Mouse (Mus musculus) olfactory bulb, adult 2 months (tissue): ENCODE results near the gene Gm48551. TPM values are rescaled to one million over a fixed set of nuclear protein-coding genes. Genes with fewer than 3 reads are reported as not detected.

Source experiments
- H3K27ac ChIP-seq: fragments of 200-500 bp; 2 replicates; pipeline ENCODE4 v1.5.1; 2012; ENCODE audit warnings: low read depth, low read length; ENCODE audit not compliant: insufficient read depth
- H3K4me1 ChIP-seq: fragments of 200-500 bp; 2 replicates; pipeline ENCODE4 v1.6.1; 2012; ENCODE audit warnings: low read length; ENCODE audit not compliant: control insufficient read depth, insufficient read depth
- H3K4me3 ChIP-seq: fragments of 200-500 bp; 2 replicates; pipeline ENCODE4 v1.5.1; 2012; ENCODE audit warnings: mild to moderate bottlenecking, low read depth, low read length, moderate library complexity; ENCODE audit not compliant: insufficient read depth
- CTCF ChIP-seq: fragments of 200-500 bp; IDR thresholded peaks from 2 replicates; pipeline ENCODE4 v1.5.1; 2012; ENCODE audit warnings: low read depth, mild to moderate bottlenecking, low read length, moderate library complexity; ENCODE audit not compliant: insufficient read depth
- POLR2A ChIP-seq: fragments of 200-500 bp; IDR thresholded peaks from 2 replicates; pipeline ENCODE4 v1.6.1; 2012; ENCODE audit warnings: mild to moderate bottlenecking, low read depth, low read length, moderate library complexity; ENCODE audit not compliant: insufficient read depth
- WGBS: fragments of 180-500 bp; shearing (Covaris S2); methylation state at CpG from one replicate; pipeline ENCODE4 v1.1.7; 2018; 5-methylcytosine and 5-hydroxymethylcytosine counted together
- polyA plus RNA-seq: library from polyadenylated mRNA; stranded (reverse); fragments of >200 nt; gene quantifications from 2 replicates; pipeline ENCODE4 v1.2.4, GENCODE M21; 2012; ENCODE audit warnings: low replicate concordance; ENCODE audit not compliant: missing spikeins, insufficient read depth, insufficient read length

Gm48551 gene
- polyA plus RNA-seq, 1 experiment = not detected

- 89% methylated on average over 4 of the region's 4 CpGs for WGBS
- no peak overlapping the region for H3K27ac ChIP-seq
- peaks cover 24% of the 10 kb centered on the region for H3K4me1 ChIP-seq
- H3K4me3 ChIP-seq = no peak overlapping the region
- TF ChIP-seq CTCF = no peak
- no peak for TF ChIP-seq POLR2A
Measured at GRCm38 (mm10) chr10:81345162-81345534, 39.1 kb upstream of the Gm48551 start.

GRCm38 (mm10) chr10:81346453-81347067, 37.7 kb upstream of the Gm48551 start:
- no peak overlapping the region for H3K27ac ChIP-seq
- 0 out of 2 replicates have a peak overlapping the region, but pooled peaks have one; percentile 2 for H3K4me3 ChIP-seq
- 29% methylated on average over 55 of the region's 55 CpGs for WGBS
- TF ChIP-seq POLR2A (no peak), CTCF (no peak)
- peaks cover 24% of the 10 kb centered on the region for H3K4me1 ChIP-seq

- WGBS = 22% methylated on average over 12 of the region's 12 CpGs
- H3K4me1 ChIP-seq = peaks cover 17% of the 10 kb centered on the region
- no peak overlapping the region for H3K27ac ChIP-seq
- no peak for TF ChIP-seq CTCF
- no peak for TF ChIP-seq POLR2A
- no peak overlapping the region for H3K4me3 ChIP-seq
Measured at GRCm38 (mm10) chr10:81349146-81349545, 35.1 kb upstream of the Gm48551 start.

- H3K4me1 ChIP-seq = peaks cover 24% of the 10 kb centered on the region
- TF ChIP-seq POLR2A (no peak), CTCF (no peak)
- H3K4me3 ChIP-seq = peak overlapping the region; percentile 50
- H3K27ac ChIP-seq = no peak overlapping the region
- WGBS = 1% methylated on average over 29 of the region's 29 CpGs
Measured at GRCm38 (mm10) chr10:81349961-81350350, 34.3 kb upstream of the Gm48551 start.

- TF ChIP-seq POLR2A = no peak
- peak; percentile 87 for TF ChIP-seq CTCF
- 0 out of 2 replicates have a peak within 1 kb of the TSS, but pooled peaks have one; percentile 48 for H3K27ac ChIP-seq
- peaks cover 27% of the 10 kb centered on the region for H3K4me1 ChIP-seq
- peak within 1 kb of the TSS; percentile 61 for H3K4me3 ChIP-seq
- WGBS = under 1% methylated on average over 54 of the region's 54 CpGs
Measured at GRCm38 (mm10) chr10:81350351-81351063, 33.8 kb upstream of the Gm48551 start, which contains the start of gene Hmg20b. Hmg20b (minus strand) TSS chr10:81350480.

- Histone ChIP-seq H3K27ac (no peak overlapping the region), H3K4me1 (peaks cover 35% of the 10 kb centered on the region), H3K4me3 (no peak overlapping the region)
- TF ChIP-seq POLR2A (no peak), CTCF (no peak)
- 33% methylated on average over 9 of the region's 9 CpGs for WGBS
Measured at GRCm38 (mm10) chr10:81351678-81352291, 32.5 kb upstream of the Gm48551 start.

- Histone ChIP-seq H3K4me3 (no peak overlapping the region), H3K4me1 (peaks cover 48% of the 10 kb centered on the region), H3K27ac (no peak overlapping the region)
- WGBS = 72% methylated on average over 9 of the region's 9 CpGs
- TF ChIP-seq CTCF = no peak
- TF ChIP-seq POLR2A = no peak
Measured at GRCm38 (mm10) chr10:81354738-81355477, 29.4 kb upstream of the Gm48551 start.

GRCm38 (mm10) chr10:81355533-81355932, 28.7 kb upstream of the Gm48551 start:
- Histone ChIP-seq H3K4me1 (peaks cover 51% of the 10 kb centered on the region), H3K4me3 (no peak overlapping the region), H3K27ac (no peak overlapping the region)
- 83% methylated on average over 4 of the region's 4 CpGs for WGBS
- TF ChIP-seq POLR2A = no peak
- TF ChIP-seq CTCF = no peak
